Mouse (Mus musculus) WW6 (cell line): ENCODE measurements around the gene Kif6.

ENCODE experiments used
- DNase-seq: peaks from one replicate; pipeline ENCODE4 v3.0.0-alpha.2; 2013; ENCODE audit warnings: low read depth, low spot score

Gene Kif6

DNA sequence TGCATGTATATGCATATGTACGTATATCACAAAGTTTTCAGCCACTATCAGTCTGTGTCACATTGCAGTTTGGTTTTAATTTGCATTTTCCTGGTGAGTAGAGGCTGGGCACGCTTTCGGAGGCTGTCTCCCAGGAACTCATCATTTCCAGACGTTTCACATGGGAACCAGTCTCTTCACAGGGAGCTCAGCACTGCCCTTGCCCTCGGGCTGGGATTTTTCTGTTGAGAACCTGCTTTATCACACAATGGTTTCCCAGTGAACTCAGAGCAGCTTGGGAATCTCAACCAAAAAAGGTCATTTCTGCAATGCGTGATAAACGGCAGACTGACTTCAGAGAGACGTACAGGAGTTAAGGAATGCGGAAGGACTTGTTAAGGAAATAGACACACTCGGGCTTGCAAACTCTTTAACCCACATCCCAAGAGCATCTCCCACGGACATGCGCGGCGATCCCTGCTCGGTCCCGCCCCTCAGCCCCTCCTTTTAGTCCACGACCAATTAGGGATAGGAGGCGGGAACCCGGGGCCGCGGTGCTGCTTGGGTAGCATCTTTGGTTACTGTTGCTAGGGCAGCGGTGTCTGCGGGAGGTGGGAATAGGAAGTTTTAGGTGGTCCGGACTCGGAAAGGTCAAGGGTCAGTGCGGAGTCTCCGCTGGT lies at the start of gene Kif6:
Kif6 (plus strand) TSS at position 560 of the 659 bp plus-strand sequence.
- DNase-seq: peak; percentile 33

DNA sequence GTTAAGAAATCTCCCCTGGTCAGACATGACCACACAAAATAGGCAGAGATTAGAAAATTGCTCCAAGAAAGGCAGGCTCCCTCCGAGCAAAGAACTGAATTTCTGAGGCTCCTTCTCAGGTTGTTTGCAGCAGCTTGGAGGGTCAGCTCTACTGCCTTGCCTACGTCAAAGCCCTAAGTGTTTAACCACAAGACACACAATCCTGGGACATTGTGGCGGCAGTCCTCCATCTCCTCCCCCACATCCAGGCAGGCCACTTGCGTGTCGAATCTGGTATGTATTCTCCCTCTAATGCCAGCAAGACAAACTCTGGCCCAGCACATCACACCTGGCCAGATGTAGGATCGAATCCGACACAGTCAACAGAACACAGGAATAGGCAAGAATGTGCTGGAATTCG lies 46.2 kb upstream of the Kif6 start:
- no peak for DNase-seq

- no peak for DNase-seq
Observed at GRCm38 (mm10) chr17:49577321-49577720, 37.6 kb upstream of the Kif6 start.

DNA sequence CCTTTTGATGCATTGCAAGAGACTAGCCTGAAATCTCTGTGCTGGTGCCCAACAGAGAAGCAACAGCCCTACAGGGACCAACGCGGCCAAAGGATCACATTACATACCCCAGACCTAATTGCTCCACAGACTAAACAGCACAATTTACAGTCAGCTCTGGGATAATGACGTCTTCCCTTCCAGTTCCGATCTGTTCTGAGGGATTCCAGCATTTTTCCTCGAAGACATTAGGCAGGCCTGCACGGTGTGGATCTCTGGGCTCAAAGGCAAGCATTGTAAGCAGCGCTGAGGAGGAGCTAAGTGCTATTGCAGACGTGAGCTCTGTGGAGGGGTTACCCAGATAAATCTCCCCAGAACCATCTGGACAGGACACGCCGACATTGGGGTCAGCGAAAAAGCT lies 32.5 kb upstream of the Kif6 start:
- no peak for DNase-seq

DNA sequence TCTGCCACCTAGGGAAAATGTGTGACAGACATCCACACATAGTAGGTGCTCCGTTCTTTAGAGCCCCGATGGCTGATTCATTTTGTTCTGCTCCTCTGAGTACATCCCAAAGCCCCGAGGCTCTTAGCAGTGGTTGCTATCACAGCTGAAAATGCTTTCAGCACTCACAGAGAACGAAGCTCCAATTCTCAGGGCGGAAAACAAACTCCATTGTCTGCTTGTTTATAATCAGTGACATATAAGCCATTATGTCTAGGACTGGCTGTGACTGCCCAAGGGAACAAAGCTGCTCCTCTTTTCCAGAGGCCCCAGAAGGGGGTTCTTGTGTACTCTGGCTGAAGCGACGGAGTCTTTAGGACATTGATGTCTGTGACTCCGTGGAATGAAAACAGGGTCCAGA lies 24.9 kb upstream of the Kif6 start:
- DNase-seq: no peak

- DNase-seq: no peak
Observed at GRCm38 (mm10) chr17:49605397-49605796, 9.5 kb upstream of the Kif6 start.

DNA sequence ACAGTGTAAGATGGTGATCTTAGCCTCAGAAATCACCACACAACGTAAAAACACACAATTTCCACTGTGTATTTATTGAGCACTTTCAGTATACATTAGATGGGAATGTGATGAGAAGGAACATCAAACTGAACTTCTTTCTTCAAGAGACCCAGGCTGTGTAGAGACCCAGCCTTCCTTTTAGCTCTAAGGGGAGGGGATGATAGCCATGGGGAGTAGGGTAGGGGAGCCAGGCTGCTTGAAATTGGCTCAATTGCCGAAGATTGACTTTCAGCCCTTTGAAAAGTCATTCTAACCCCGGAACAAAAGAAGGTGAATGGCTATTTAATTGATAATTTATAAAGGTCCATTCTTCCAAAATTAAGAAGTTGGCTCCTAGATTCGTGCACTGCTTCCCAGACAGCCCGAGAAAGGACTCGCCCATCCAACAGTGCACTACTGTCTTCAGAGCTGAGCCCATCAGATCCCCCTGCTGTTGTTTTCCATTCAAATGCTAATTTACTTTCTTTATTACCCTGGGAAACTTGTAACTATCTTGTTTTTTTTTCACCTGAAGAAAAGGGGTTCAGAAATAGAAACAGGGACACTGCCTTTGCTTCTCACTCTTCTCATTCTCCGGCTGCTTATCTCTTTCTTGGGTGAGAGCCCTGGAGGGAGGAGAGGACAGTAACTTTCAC lies 7.4 kb upstream of the Kif6 start:
- DNase-seq: no peak

DNA sequence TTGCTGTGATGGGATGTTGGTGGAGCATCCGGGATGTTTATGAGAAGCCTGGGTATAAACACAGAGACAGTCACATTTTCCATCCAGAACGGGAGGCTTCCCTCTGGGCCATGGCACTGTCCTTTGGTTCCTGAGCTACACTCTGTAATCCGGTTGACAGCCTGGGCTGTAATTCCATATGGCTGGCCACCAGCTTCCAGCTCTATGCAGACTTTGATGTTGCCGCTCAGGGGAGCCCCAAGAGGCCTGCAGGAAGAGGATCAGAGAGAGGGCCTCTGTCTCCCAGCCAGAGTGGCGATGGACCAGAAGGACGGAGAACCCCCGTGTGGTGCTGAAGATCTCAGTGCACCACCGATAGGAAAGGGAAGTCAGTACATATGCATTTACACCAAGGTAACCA lies 4.6 kb upstream of the Kif6 start:
- no peak for DNase-seq

DNA sequence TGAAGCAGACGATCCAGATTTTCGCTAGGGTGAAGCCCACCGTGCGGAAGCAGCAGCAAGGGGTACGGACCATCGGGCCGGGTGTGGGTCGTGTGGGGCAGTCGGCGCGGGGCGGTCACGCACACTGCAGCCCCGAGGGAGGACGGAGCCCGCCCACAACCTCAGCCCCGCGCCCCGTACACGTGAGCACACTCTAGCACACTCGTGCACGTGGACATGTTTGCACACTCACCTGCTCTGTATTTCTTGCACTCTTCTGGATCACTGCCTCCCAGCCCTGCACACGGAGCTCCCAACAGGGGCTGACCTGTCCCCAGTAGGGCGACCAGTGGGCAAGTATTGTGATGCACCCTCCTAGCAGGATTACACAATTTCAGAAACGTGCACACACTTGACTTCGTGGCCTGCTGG lies 310 bp downstream of the Kif6 start:
- no peak for DNase-seq

DNA sequence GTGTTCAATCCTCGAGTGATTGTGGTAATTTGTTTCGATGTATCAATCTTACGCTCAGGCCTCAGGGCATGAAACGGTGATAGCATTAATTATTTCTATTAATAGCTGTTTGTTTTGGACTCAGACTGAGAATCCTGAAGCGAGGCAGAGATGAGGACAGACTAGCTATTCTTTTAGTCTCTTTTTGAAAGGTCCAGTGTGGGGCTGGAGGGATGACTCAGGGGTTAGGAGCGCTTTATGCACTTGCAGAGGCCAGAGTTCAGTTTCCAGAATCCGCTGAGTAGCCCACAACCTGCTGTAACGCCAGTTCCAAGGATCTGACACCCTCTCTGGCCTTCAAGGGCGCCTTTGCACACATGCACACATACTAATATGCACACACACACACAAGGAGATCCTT lies 9.6 kb downstream of the Kif6 start:
- no peak for DNase-seq

DNA sequence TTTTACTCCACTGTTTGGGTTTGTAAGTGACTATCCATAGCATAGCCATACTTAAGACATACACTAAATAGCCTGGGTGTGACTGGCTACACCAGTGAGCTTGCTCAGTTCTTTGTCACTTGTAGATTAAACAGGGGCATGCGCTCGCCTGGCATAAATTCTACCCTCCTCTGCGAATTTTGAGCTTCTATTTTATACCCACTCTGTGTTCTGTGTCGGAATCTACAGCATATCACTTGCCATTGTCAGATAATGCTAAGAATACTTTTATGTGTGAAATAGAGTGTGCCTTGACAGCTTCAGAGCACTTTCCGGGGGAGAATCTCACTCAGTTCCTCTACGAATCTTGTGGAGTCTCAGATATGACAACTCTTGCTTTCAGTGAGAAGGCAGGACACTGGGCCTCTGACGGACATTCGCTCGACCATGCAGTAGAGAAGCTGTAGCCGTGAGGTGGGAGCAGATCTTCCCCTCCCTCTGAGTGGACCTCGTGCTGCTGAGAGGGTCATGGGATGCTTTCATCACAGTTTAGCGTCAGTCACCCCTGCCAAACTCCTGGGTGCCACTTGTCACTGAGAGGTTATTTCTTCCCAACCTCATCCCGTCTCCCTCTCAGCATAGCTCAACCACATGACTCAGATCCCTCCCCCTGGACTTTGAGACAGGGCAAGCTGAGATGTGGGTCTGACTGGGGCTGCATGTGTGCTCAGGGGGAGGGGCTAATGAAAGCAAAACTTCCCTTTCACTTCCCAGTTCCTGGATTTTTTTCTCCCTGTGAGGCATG lies 12.3 kb downstream of the Kif6 start:
- no peak for DNase-seq

- no peak for DNase-seq
Observed at GRCm38 (mm10) chr17:49628875-49629274, 13.9 kb downstream of the Kif6 start.

DNA sequence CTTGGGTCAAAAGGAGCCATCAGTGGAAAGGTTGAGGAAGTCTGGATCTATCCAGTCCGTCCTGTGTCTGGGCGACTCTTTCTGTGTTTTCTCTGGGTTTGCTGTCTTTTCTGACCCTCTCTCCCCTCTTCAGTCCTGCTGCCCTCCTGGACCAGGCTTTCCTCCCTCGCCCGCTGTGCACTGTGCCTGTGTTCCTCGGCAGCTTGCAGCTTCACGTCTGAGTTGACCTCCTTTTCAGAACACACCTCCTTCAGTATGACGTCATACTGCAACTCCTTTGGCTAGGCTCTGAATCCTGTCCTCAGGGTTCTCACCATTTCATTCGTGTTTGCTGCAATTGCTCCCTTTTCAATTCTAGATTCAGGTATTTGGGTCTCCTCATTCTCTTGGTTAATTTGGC lies 18.1 kb downstream of the Kif6 start:
- DNase-seq: no peak

GRCm38 (mm10) chr17:49641903-49642302 lies 27.0 kb downstream of the Kif6 start:
- no peak for DNase-seq

GRCm38 (mm10) chr17:49642336-49642735 lies 27.4 kb downstream of the Kif6 start:
- DNase-seq: no peak

GRCm38 (mm10) chr17:49642889-49643490 lies 28.1 kb downstream of the Kif6 start:
- no peak for DNase-seq

DNA sequence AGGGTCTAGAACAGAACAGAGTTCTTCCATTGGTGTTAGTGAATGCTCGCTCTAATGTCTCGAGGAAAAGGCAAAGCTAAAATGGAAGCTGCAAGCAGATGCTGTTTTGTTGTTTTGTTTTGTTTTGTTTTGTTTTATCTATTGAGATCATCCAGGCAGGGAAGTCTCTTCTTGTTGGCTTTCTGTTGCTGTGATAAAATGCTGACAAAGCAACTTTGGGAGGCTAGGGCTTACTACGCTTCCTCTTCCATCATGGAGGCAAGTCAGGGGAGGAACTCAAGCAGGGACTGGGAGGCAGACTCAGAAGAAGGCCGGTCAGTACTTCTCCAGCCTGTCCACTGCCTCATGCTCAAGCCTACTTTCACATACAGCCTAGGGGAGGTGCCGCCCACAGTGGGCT lies 31.3 kb downstream of the Kif6 start:
- no peak for DNase-seq

GRCm38 (mm10) chr17:49648970-49649369 lies 34.0 kb downstream of the Kif6 start:
- no peak for DNase-seq

- no peak for DNase-seq
Observed at GRCm38 (mm10) chr17:49649394-49649793, 34.5 kb downstream of the Kif6 start.

DNA sequence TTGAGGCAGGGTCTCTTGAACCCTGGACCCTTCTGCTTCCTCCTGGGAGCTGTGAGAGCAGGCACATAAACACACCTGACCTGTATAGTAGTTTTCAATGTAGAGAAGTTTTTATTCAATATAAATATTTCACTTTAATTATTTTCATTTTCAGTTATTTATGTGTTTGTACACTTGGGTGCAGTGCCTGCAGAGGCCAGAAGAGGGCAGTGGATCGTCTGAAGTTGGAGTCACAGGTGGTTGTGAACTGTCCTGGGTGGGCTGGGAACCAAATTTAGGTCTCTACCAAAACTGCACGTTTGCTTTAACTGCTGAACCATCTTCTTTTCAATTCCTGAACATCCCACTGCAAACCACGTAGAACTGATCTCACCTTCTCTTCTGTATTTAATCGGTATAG lies 35.4 kb downstream of the Kif6 start:
- DNase-seq: no peak

- no peak for DNase-seq
Observed at GRCm38 (mm10) chr17:49652357-49652756, 37.4 kb downstream of the Kif6 start.

DNA sequence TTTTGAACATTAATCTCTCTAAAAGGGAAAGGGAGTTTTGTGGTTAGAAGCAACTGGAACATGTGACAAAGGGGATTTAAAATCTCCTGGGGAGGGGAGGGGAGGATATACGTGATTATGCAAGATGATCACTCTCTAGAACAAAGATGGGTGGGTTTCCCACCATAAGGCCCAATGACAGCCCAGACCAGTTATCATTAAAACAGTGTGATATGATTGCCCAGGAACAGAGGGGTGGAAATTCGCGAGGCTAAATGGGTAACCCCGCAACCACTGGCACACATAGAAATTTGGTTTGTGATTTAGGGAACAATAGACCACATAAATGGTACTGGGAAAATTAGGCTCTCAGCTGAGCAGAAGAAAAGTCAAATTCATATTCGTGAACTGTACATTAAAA lies 37.9 kb downstream of the Kif6 start:
- DNase-seq: no peak
